Mouse (Mus musculus) left cerebral cortex, adult 2 months (tissue): ENCODE measurements around the gene Rps6. TPM values are rescaled to one million over a fixed set of nuclear protein-coding genes. Genes with fewer than 3 reads are reported as not detected.
A peak's percentile ranks its signal among the peaks of the same experiment; 100 is the strongest.
"Not testable (repeated sequence)": the region's sequence is repeated elsewhere in the genome, so short reads cannot be mapped to it uniquely, and the experiment has no call there.

ENCODE experiments used
- DNase-seq, 2 experiments: peaks; one replicate each; pipeline ENCODE4 v3.0.0; 2021 to 2022; ENCODE audit warnings: low spot score in 2 of 2, mixed read lengths in 1 of 2; ENCODE audit errors: extremely low spot score in 1 of 2
- H3K27ac ChIP-seq: fragments of 200-600 bp; 2 replicates; pipeline ENCODE4 v1.8.1; 2022
- H3K4me3 ChIP-seq: fragments of 200-600 bp; 2 replicates; pipeline ENCODE4 v1.8.1; 2022
- CTCF ChIP-seq: fragments of 200-600 bp; IDR thresholded peaks from 2 replicates; pipeline ENCODE4 v1.8.1; 2022; ENCODE audit warnings: antibody characterized with exemption, mild to moderate bottlenecking, moderate library complexity
- intact Hi-C: fragments of 180-260 bp; cut with DNase I; formaldehyde crosslinking; loops from one replicate; pipeline ENCODE4 v1.15.1; 2025
- total RNA-seq, 2 experiments: library from RNA; stranded (reverse); gene quantifications; 2 replicates each; pipeline ENCODE4 v1.2.3; 2021

The Rps6 gene
- total RNA-seq, 2 experiments from 2014 or later: 381 to 396 TPM

DNA sequence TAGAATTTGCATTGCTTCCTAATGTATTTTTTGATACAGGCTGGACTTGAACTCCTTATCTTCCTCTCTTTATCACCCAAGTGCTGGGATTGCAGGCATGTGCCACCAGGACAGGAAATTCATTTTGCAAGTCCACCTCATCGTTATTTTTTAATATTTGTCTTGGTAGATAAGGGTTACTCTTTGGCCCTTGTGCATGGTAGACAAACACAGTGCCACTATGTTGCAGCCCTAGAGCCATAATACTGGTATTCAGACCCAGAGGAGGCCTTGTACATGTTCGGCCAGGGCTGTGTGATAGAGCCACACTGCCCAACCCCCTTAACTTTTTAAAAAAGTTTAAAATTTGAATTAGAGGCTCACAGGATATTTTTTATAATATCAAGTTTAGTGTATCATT, 10.0 kb downstream of the Rps6 start:
- no peak overlapping the region for H3K27ac ChIP-seq
- intact Hi-C loops: loop anchor here (5.0 kb wide), 1 partner anchor 50 kb away; no protein-coding TSS in a partner anchor
- no peak for TF ChIP-seq CTCF
- no peak for DNase-seq
- no peak overlapping the region for H3K4me3 ChIP-seq

- H3K27ac ChIP-seq: no peak overlapping the region
- no peak for DNase-seq
- TF ChIP-seq CTCF: no peak
- H3K4me3 ChIP-seq: no peak overlapping the region
- intact Hi-C loops: loop anchor here (5.0 kb wide), 1 partner anchor 48 kb away; no protein-coding TSS in a partner anchor
These were observed 11.8 kb downstream of the Rps6 start for GRCm38 (mm10) chr4:86845384-86845783.

DNA sequence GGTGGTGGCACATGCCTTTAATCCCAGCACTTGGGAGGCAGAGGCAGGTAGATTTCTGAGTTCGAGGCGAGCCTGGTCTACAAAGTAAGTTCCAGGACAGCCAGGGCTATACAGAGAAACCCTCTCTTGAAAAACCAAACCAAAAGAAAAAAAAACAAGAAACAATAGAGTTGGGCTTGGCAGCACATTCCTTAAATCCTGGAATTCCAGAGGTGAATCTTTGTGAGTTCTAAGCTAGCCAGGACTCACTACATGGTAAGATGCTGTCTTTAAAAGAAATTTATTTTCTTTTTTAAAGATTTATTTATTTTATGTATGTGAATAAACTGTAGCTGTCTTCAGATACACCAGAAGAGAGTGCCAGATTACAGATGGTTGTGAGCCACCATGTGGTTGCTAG, 16.1 kb downstream of the Rps6 start:
- H3K27ac ChIP-seq, DNase-seq, intact Hi-C loops, H3K4me3 ChIP-seq: not testable (repeated sequence)

DNA sequence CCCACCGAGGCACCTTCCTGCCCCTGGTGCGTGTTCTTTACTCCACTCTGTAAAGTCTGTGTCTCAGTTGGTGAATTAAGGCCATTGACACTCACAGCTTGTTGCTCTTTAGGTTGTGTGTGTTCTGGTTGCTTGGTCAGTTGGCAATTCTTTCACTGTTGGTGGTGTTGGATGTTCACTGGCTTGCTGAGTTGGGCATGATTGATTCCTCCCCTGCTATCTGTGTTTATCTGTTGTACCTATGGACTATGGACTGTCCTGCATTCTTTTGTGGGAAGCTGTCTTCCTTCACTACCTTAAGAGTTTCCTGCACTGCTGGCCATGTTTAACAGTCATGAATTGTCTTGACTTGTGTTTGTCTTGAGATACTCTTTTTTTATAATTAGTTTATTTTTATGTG, 25.3 kb downstream of the Rps6 start:
- TF ChIP-seq CTCF: no peak
- H3K4me3 ChIP-seq: no peak overlapping the region
- intact Hi-C loops: no loop called here
- H3K27ac ChIP-seq: no peak overlapping the region
- DNase-seq: no peak

GRCm38 (mm10) chr4:86825143-86825542, 32.1 kb downstream of the Rps6 start:
- H3K4me3 ChIP-seq: no peak overlapping the region
- no peak for TF ChIP-seq CTCF
- intact Hi-C loops: no loop called here
- H3K27ac ChIP-seq: no peak overlapping the region
- no peak for DNase-seq

DNA sequence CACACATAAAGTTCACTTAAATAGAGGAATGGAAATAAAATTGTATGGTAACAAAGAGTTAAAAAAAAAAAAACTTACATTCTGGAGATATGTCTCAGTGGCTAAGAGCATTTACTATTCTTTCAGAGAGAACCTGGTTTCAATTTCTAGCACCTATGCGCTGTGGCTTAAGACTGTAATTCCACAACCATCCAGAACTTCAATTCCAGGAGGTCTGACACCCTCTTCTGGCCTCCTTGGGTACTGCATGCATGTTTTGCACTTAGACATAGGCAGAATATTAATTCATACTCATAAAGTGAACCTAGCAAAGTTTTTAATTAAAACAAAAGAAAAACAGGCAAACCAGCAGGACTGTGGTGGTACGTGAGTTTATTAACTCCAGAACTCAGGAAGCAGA, 34.0 kb downstream of the Rps6 start:
- intact Hi-C loops: loop anchor here (5.0 kb wide), 1 partner anchor 104 kb away; no protein-coding TSS in a partner anchor
- Histone ChIP-seq H3K27ac (no peak overlapping the region), H3K4me3 (no peak overlapping the region)
- peak; percentile 24 to 28 for DNase-seq
- TF ChIP-seq CTCF: peak; percentile 74

- TF ChIP-seq CTCF: no peak
- H3K4me3 ChIP-seq: no peak overlapping the region
- DNase-seq: no peak
- intact Hi-C loops: no loop called here
- no peak overlapping the region for H3K27ac ChIP-seq
These were observed 42.4 kb downstream of the Rps6 start for GRCm38 (mm10) chr4:86814850-86815249.

DNA sequence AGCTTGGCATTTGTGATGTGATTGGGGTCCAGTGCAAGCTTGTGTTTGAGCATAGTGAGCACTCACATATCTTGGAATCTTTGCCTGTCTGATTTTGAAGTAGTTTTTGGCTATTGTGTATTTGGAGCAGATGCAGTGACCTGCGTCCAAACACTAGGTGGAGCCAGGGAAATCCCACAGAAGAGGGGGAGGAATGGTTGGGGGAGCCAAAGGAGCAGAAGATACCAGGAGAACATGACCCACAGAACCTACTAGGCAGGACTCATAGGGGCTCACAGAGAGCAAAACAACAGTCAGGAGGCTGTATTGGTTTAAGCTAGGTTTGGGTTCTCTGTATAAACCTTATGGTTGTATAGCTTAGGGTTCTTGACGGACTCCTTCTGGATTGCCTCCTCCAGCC, 46.6 kb downstream of the Rps6 start:
- Histone ChIP-seq H3K27ac (no peak overlapping the region), H3K4me3 (no peak overlapping the region)
- intact Hi-C loops: no loop called here
- peak; percentile 55 for TF ChIP-seq CTCF
- no peak for DNase-seq

Other genes with a start within 250 kb of the Rps6 start
- gene Haus6, start 245.4 kb downstream of the Rps6 start, total RNA-seq: 1 to 10 TPM; 9.5 to 10.0 TPM
- 10 to 100 TPM in 1 of 2 experiments, 1 to 10 TPM in 1; 7.7 to 11.3 TPM for gene Plin2, start 187.4 kb downstream of the Rps6 start, total RNA-seq
- gene Dennd4c, start 108.9 kb downstream of the Rps6 start, total RNA-seq: 10 to 100 TPM in 1 of 2 experiments, 1 to 10 TPM in 1; 9.6 to 12.2 TPM
- gene Acer2, start 17.0 kb upstream of the Rps6 start, total RNA-seq: 1 to 10 TPM; 6.7 to 8.1 TPM